Mouse (Mus musculus) embryo, embryonic 10 days (tissue): ENCODE data around the gene Cldn24.

Experiments used
- DNase-seq: peaks from one replicate; pipeline ENCODE4 v3.0.0-alpha.2; 2015; ENCODE audit warnings: low spot score

Gene Cldn24

GRCm38 (mm10) chr8:47832616-47833015 lies 10.7 kb downstream of the Cldn24 start:
- DNase-seq = no peak

- no peak for DNase-seq
These were observed 12.0 kb downstream of the Cldn24 start for GRCm38 (mm10) chr8:47833944-47834343.

GRCm38 (mm10) chr8:47843063-47843462 lies 21.1 kb downstream of the Cldn24 start:
- DNase-seq = no peak

- no peak for DNase-seq
These were observed 21.7 kb downstream of the Cldn24 start for GRCm38 (mm10) chr8:47843651-47844050.

GRCm38 (mm10) chr8:47845956-47846355 lies 24.0 kb downstream of the Cldn24 start:
- peak; percentile 26 for DNase-seq

GRCm38 (mm10) chr8:47847161-47847560 lies 25.2 kb downstream of the Cldn24 start:
- DNase-seq = no peak

GRCm38 (mm10) chr8:47847931-47848330 lies 26.0 kb downstream of the Cldn24 start:
- DNase-seq = no peak

GRCm38 (mm10) chr8:47849842-47850241 lies 27.9 kb downstream of the Cldn24 start:
- DNase-seq = no peak

- DNase-seq = peak; percentile 28
These were observed 30.0 kb downstream of the Cldn24 start for GRCm38 (mm10) chr8:47851824-47852502.

- DNase-seq = no peak
These were observed 30.8 kb downstream of the Cldn24 start for GRCm38 (mm10) chr8:47852737-47853136.

- no peak for DNase-seq
These were observed 31.4 kb downstream of the Cldn24 start for GRCm38 (mm10) chr8:47853356-47853755.

GRCm38 (mm10) chr8:47859259-47859658 lies 37.3 kb downstream of the Cldn24 start:
- no peak for DNase-seq

GRCm38 (mm10) chr8:47866568-47866967 lies 44.6 kb downstream of the Cldn24 start:
- no peak for DNase-seq

- DNase-seq = peak; percentile 88
These were observed 45.1 kb downstream of the Cldn24 start for GRCm38 (mm10) chr8:47867067-47867466.
